Mouse (Mus musculus) liver, adult 2 months (tissue): ENCODE measurements around the gene Casp9. TPM values are rescaled to one million over a fixed set of nuclear protein-coding genes. Genes with fewer than 3 reads are reported as not detected.
A peak's percentile ranks its signal among the peaks of the same experiment; 100 is the strongest.

Experiments used
- DNase-seq: peaks from one replicate; pipeline ENCODE4 v3.0.0-alpha.2; 2011; ENCODE audit warnings: low read depth, low spot score; ENCODE audit errors: extremely low read depth
- H3K27ac ChIP-seq: fragments of 200-500 bp; replicated peaks from 2 replicates; pipeline ENCODE4 v1.5.1; 2012; ENCODE audit warnings: low read depth, mild to moderate bottlenecking, control low read depth, inconsistent platforms, low read length; ENCODE audit not compliant: insufficient read depth
- H3K27me3 ChIP-seq: fragments of 200-500 bp; 2 replicates; pipeline ENCODE4 v1.6.1; 2012; ENCODE audit warnings: mild to moderate bottlenecking, moderate library complexity, low read length, inconsistent platforms; ENCODE audit not compliant: control insufficient read depth, insufficient read depth
- H3K36me3 ChIP-seq: fragments of 200-500 bp; 2 replicates; pipeline ENCODE4 v1.6.1; 2012; ENCODE audit warnings: low read length, inconsistent platforms; ENCODE audit not compliant: control insufficient read depth, insufficient read depth
- H3K4me1 ChIP-seq: fragments of 200-500 bp; 2 replicates; pipeline ENCODE4 v1.6.1; 2011; ENCODE audit warnings: low read length; ENCODE audit not compliant: control insufficient read depth, insufficient read depth
- H3K4me3 ChIP-seq: fragments of 200-500 bp; 2 replicates; pipeline ENCODE4 v1.5.1; 2011; ENCODE audit warnings: low read depth, mild to moderate bottlenecking, control low read depth, low read length, moderate library complexity; ENCODE audit not compliant: insufficient read depth
- H3K79me2 ChIP-seq: fragments of 200-500 bp; 2 replicates; pipeline ENCODE4 v1.6.1; 2012; ENCODE audit warnings: inconsistent platforms, mild to moderate bottlenecking, low read length, moderate library complexity; ENCODE audit not compliant: control insufficient read depth, insufficient read depth
- H3K9ac ChIP-seq: fragments of 200-500 bp; 2 replicates; pipeline ENCODE4 v1.6.1; 2012; ENCODE audit warnings: low read depth, mild to moderate bottlenecking, control low read depth, inconsistent platforms, low read length
- CTCF ChIP-seq: fragments of 200-500 bp; IDR thresholded peaks from 2 replicates; pipeline ENCODE4 v1.5.1; 2011; ENCODE audit warnings: low read depth, low read length, control low read depth
- POLR2A ChIP-seq: fragments of 200-500 bp; IDR thresholded peaks from 2 replicates; pipeline ENCODE4 v1.6.1; 2011; ENCODE audit warnings: low read length, control low read depth; ENCODE audit not compliant: insufficient read depth; ENCODE audit errors: extremely low read depth
- WGBS: fragments of 180-500 bp; shearing (Covaris S2); methylation state at CpG from one replicate; pipeline ENCODE4 v1.1.7; 2018; 5-methylcytosine and 5-hydroxymethylcytosine counted together
- polyA plus RNA-seq: library from polyadenylated mRNA; depleted of rRNA; stranded (reverse); fragments of >200 nt; gene quantifications from 2 replicates; pipeline ENCODE4 v1.2.3, GENCODE M21; 2012
- total RNA-seq: library from RNA; depleted of rRNA; stranded (reverse); fragments of >200 nt; gene quantifications from 2 replicates; pipeline ENCODE4 v1.2.3, GENCODE M21; 2014

Casp9 gene
- total and polyA plus RNA-seq, 2 experiments, result 8.4 to 10.9 TPM

DNA sequence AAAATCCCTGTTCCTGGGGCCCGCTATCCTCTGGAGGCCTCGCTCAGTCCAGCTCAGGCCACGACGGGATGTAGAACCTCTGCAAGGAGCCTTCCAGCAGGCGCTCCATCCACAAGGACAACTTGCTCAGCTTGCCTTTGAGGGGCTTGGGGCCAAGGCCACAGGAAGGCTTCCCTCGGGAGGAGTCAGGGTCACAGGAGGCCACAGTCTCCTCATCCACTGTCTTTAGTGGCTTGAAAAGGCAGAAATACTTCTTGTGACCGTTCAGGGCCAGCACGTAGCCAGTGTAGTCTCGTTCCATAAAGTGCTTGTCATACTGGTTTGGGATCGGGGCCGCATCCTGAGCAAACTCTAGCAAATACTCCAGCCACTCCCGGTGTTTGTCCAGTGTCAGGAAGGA is 29.9 kb upstream of the Casp9 start:
- 92% methylated on average over 12 of the region's 12 CpGs for WGBS
- H3K79me2 ChIP-seq, result no peaks in the 10 kb centered on the region
- no peaks in the 10 kb centered on the region for H3K27me3 ChIP-seq
- TF ChIP-seq CTCF (no peak), POLR2A (no peak)
- H3K27ac ChIP-seq, result no peak overlapping the region
- H3K4me3 ChIP-seq, result no peak overlapping the region
- peaks cover 13% of the 10 kb centered on the region for H3K36me3 ChIP-seq
- 0 out of 2 replicates have a peak, but pooled peaks cover 2% of the 10 kb centered on the region for H3K4me1 ChIP-seq
- no peak for DNase-seq
- H3K9ac ChIP-seq, result no peak overlapping the region

DNA sequence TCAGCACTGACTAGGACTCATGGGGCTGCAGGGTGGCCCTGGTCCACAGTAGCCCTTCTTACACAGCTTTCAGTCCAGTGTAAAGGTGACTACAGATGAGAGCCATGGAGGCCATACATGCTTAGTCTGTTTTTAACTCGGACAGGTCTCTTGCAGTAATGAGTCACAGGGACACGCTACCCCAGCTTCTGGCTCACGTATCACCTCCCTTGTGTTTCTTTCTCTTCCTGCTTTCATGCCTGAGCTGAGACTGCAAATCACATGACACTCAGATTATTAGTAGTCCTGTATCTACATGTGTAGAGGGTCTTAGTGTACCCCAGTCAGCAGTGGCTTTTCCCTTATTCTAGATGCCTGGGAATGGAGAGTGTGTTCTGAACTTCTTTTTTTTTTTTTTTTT is 28.4 kb upstream of the Casp9 start:
- Histone ChIP-seq H3K79me2 (no peaks in the 10 kb centered on the region), H3K9ac (no peak overlapping the region), H3K36me3 (peaks cover 7% of the 10 kb centered on the region; the same call in 1 of the 2 replicates), H3K27ac (no peak overlapping the region), H3K4me3 (no peak overlapping the region), H3K4me1 (0 out of 2 replicates have a peak, but pooled peaks cover 2% of the 10 kb centered on the region), H3K27me3 (no peaks in the 10 kb centered on the region)
- TF ChIP-seq POLR2A (no peak), CTCF (no peak)
- no peak for DNase-seq
- 93% methylated on average over 3 of the region's 3 CpGs for WGBS

DNA sequence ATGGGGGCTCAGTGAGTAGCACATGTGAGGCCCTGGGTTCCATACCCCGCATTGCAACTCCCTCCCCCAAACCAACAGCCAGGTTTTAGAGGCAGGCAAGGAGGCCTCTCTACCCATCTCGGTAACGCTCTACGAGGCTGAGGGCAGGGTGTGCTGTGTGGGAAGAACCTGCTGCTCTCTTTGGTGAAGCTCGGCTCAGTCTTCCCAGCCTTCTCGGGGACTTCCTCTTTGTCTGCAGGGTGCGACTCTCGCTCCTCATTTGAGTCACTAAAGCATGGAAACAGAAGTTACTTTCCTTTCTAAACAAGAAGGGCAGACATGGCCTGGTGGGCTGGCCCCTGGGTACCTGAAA is 27.1 kb upstream of the Casp9 start:
- no peaks in the 10 kb centered on the region for H3K27me3 ChIP-seq
- no peak for DNase-seq
- TF ChIP-seq POLR2A, result no peak
- TF ChIP-seq CTCF, result no peak
- WGBS, result 83% methylated on average over 8 of the region's 8 CpGs
- H3K27ac ChIP-seq, result peak overlapping the region; percentile 45; the same call in 1 of the 2 replicates
- H3K79me2 ChIP-seq, result no peaks in the 10 kb centered on the region
- 0 out of 2 replicates have a peak overlapping the region, but pooled peaks have one; percentile 33 for H3K9ac ChIP-seq
- H3K4me3 ChIP-seq, result no peak overlapping the region
- 0 out of 2 replicates have a peak, but pooled peaks cover 2% of the 10 kb centered on the region for H3K4me1 ChIP-seq
- peaks cover 11% of the 10 kb centered on the region for H3K36me3 ChIP-seq

DNA sequence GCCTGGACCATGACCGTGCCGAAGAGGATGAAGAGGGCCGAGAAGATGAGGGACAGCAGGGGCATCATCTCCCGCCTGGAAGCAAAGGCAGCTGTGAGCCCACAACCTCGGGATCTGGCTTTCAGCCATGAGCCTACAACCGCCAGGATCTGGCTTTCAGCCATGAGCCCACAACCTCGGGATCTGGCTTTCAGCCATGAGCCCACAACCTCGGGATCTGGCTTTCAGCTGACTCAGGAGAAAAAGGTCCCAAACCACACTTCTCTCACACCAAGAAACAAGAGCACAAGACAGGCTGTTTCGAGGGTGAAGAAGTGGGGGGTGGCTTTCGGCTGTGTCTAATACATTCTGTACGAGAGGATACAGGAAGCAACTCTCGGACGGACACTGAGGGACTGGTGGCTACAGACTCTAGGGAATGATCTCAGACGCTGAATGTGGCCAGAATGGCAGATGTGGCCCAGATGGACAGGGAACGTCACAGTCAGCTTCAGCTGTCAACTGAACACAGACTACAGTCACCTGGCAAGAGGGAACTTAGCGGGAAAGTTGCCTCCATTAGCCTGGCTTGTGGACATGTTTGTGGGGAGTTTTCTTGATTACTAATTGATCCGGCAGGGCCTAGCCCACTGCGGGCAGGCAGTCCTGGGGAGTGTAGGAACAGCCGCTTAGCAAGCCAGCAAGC is 26.6 kb upstream of the Casp9 start:
- TF ChIP-seq POLR2A, result no peak
- no peak for TF ChIP-seq CTCF
- Histone ChIP-seq H3K27me3 (no peaks in the 10 kb centered on the region), H3K36me3 (peaks cover 16% of the 10 kb centered on the region), H3K4me1 (0 out of 2 replicates have a peak, but pooled peaks cover 2% of the 10 kb centered on the region), H3K27ac (peak overlapping the region; percentile 45; the same call in 1 of the 2 replicates), H3K79me2 (no peaks in the 10 kb centered on the region), H3K4me3 (no peak overlapping the region), H3K9ac (0 out of 2 replicates have a peak overlapping the region, but pooled peaks have one; percentile 33)
- WGBS, result 72% methylated on average over 19 of the region's 19 CpGs
- no peak for DNase-seq

DNA sequence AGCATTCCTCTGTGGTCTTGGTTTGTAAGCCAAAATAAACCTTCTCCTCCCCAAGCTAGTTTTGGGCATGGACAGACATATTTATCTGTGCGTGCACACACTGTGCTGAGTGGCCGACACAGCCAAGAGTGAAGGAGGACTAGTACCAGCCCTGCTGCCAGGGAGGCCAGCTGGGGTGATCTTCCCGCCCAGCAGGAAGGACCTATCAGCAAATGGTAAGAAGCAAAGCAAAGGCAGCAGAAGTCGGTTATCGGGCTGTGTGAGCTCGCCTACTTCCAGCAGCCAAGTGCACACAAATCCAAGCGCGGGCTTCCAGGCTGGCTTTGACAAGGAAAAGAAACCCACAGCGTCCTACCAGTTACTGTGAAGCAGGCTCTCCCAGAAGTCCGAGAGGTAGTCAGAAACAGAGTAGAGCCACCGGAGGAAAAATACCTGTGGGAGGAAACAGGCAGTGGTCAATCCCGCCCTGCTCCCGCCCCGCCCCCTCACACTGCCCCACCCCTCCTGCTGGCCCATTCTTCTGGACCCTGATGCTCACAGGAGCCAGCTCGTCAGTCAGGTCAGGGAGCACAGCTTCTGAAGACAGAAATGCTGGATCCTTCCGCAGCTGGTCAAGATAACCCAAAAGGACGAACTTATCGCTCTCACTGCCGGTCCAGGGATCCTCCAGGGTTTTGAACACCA is 25.9 kb upstream of the Casp9 start:
- Histone ChIP-seq H3K27ac (0 out of 2 replicates have a peak overlapping the region, but pooled peaks have one; percentile 15), H3K9ac (no peak overlapping the region), H3K36me3 (peaks cover 17% of the 10 kb centered on the region), H3K27me3 (no peaks in the 10 kb centered on the region), H3K4me1 (0 out of 2 replicates have a peak, but pooled peaks cover 2% of the 10 kb centered on the region), H3K79me2 (no peaks in the 10 kb centered on the region), H3K4me3 (no peak overlapping the region)
- WGBS, result 76% methylated on average over 19 of the region's 19 CpGs
- TF ChIP-seq CTCF (no peak), POLR2A (no peak)
- DNase-seq, result no peak
